Mouse (Mus musculus): ENCODE results near the gene Vcpkmt.
"Not testable (repeated sequence)": the region's sequence is repeated elsewhere in the genome, so short reads cannot be mapped to it uniquely, and the experiment has no call there.

Vcpkmt gene

DNA sequence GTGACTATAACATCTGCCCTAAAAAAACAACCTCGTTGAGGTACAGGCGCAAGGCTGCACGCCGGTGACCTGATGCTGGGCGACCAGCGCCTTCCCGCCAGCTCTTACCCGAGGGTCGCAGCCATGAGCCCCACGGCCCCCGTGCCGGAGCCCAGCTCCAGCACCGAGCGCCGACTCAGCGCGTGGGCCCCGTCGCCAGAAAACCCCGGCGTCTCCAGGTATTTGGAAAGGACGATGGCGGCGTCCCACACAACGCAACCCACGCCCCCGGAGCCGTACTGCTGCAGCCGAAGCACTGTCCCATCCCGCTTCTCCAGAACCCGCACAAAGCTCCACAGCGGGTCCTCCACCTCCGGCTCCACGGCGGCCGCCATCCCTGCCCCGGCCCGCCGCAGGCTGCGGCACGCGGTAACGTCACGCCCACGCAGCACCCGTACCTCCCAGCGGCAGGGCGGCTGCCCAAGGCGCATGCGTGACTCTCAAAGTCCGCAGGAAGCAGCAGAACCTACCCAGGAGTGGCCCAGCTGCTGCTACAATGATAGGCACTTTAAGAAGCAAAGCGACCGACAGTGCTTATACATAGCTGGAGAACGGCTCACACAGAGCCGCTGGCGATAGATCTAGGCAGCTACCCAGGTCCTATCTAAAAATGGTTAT is at the start of gene Vcpkmt:
Vcpkmt (minus strand) TSS at position 416 of the 657 bp plus-strand sequence.
- peak; percentile 84 for DNase-seq (ENCODE audit: low spot score)

DNA sequence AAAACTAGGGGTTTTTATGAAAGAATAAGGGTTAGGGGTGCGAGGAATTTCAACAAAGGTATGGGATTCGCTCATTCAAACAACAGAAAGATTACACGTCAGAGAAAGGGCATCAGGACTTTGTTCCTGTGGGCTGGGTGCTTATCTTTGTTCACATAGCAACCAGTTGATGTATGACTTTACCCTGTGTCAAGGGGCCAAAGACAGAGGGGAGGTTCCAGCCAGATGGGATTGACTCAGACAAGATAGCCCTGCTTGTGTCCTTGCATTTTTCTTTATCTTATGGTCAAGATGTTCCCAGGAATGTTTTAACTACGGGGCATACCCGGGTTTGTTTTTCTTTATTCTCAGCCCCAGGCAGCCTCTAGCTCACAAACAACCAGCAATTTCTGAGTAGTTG is 35.8 kb upstream of the Vcpkmt start:
- DNase-seq (ENCODE audit: low spot score), result peak; percentile 49

DNA sequence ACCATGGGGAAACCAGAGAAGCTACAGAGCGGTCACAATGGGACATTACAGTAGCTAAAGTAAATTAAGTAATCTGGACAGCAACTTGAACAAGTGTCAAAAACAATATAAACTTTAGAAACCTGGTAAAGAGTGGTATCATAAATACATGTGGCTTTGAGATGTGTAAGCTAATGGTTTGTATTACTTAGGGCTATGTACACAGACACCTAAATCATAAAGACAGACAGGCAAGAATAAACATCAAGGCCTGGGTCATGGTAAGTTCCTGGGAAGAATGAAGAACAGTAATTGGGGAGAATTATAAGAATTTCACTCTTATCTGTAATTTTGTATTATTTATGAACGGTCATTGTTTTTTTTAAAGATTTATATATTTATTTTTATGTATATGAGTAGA is 21.5 kb upstream of the Vcpkmt start:
- no peak for DNase-seq (ENCODE audit: low spot score)

DNA sequence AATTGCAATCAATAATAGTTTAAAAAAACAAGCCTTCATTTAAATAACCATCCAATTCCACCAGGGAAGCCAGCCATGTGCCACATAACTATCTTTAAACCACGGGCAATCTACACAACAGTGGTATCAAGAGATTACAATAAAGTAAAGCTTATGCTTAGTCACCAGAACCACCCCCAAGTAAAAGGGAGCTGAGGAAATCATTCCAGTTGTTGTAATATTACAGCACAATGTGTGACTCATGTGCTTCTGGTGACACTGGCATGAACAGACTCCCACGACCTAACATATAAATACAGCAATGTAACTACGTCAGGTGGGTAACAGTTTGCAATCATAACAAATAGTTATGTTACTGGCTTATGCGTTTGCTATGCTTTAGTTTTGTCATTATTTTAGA is 14.6 kb upstream of the Vcpkmt start:
- no peak for DNase-seq (ENCODE audit: low spot score)

DNA sequence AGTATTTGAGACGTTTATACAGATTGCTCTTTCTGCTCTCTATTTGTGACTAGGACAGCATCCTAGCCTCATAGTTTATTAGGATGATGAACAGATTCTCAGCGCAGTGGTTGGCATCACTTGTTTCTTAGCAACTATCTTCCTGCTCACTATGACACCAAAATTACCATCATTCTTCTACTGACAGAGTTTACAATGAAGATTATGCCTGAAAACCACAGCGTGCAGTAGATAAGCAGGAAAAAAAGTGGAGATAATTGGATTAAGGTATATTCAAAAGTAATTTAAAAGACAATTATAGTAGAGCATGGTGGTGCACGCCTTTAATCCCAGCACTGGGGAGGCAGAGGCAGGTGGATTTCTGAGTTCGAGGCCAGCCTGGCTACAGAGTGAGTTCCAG is 10.3 kb upstream of the Vcpkmt start:
- no peak for DNase-seq (ENCODE audit: low spot score)

DNA sequence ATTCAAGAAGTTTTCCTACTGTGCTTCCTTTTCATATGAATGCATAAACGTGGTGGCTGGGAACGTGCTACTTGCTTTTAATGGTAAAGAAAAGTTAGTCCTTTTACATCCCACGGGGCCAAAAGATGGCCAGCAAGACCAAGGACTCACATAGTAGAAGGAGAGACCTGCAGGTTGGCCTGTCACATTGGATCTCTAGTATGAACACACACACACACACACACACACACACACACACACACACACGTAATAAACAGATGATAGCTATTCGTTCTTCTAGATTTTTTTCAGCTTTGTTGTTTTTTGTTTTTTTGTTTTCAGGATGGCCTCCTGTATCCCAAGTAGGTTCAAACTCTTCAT is 422 bp upstream of the Vcpkmt start:
- DNase-seq (ENCODE audit: low spot score), result no peak

DNA sequence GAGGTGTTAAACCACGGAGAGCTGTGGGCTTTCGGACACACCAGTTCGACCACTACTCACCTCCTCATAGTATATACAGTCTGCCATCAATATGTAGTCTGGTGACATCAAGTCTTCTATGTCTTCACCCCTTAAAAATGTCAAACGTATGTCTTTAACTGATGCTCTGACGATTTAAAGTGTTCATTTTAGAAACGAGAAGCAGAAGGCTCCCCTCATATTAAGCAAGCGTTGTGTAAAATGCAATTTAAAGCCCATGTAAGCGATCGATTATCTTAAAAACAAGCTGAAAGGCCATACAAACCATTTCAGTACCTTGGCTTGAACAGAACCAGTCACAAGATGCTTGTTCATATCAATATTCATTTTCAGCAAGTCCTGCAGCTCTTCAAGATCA is 614 bp downstream of the Vcpkmt start:
- DNase-seq (ENCODE audit: low spot score), result no peak

DNA sequence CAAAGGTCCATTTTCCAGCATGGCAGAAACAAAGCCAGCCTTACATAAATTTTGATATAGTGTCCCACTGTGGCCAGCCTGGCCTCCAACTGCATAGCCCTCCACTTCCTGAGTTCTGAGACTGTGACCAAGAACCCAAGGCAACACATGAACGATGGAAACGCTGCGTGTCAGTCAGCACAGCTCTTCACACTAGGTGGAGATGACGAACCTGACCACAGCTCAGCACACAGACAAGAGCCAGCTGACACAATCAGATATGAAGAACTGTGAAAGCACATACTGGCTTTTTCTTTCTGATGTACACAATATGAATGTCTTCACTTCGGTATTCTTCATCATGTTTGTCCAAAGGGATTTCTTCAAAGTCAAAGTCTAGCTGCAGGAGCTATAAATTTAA is 3.2 kb downstream of the Vcpkmt start:
- DNase-seq (ENCODE audit: low spot score), result no peak

DNA sequence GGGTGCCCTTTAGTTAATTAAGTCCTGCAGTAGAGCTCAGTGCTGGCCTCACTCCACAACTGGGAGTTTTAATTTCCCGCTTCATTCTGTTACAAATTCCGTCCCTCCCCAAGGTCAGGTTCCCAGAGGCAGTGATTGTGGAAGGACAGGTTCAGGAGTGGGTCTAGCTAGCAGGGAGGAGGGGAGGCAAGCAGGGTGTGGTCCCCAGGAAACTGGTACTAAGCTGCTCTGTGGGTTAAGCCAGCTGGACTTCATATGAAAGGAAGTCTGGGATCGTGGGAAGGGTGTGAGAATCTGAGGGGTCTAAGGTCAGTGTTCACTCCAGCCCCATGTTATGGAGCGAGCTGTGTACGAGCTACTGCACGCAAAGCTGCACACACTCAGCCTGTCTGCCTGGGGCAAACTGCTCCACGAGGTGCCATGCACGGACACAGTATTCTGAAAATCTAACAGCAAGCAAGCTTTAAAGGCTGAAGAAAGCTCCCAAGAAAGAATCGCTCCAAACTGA is 6.7 kb downstream of the Vcpkmt start:
- no peak for DNase-seq (ENCODE audit: low spot score)

DNA sequence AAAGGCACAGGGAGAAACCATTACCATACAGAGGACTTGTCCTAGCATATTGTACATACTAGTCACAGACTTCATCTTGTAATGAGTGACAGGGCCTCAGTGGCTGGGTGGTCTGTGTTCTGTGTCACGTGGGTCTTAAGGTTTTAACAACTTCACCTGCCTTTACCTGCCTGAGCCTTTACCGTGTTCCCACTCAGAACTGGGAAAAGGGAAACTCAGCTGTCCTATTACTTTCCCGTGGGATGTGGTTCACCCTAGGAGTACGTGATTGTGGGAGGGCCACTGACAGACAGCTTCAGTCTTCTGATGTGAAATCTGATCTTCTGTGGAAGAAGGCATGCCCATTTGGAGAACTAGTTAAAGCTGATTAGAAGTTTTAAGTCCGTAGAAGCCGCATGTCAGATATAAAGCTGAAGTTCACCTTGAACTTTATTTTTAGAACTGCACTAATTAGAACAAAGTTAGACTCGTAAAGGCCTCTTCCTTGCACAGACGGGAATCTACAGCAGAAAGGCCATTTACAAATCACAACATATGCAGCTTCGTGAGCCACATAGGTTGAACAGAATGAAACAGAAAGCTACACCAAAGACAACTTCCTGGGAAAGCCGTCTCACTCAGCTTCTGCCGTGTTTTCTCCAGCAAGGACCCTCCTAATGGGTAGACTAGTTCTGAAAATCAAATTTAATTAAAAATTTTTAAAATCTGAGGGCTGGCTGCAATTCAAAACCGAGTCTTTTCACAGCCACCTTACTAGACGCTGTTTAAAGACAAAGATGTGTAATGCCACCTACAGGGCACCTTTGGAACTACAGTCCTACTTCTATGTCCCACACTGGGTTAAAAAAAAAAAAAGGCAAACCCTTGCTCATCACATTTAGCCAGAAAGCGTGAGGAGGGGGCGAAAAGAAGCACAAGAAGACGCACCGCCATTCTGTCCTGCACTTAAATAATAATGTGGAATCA is 8.6 kb downstream of the Vcpkmt start:
- no peak for DNase-seq (ENCODE audit: low spot score)

DNA sequence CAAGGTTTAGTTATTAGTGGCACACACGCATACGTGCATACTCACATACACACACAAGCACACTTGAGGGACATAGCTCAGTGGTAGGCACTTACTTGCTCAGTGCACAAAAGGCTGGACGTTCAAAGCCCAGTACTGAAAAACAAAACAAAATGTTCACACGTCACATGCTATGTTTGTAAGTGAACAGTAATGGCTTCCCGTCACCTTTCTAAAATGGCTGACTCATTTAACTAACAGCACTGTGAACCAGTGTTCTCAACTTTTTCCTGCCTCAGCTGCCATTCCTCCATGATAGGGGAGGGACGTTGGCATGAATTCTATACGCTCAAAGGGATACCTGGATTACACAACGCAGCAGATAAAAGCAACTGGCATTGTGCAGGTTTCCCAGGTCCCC is 9.6 kb downstream of the Vcpkmt start:
- no peak for DNase-seq (ENCODE audit: low spot score)

DNA sequence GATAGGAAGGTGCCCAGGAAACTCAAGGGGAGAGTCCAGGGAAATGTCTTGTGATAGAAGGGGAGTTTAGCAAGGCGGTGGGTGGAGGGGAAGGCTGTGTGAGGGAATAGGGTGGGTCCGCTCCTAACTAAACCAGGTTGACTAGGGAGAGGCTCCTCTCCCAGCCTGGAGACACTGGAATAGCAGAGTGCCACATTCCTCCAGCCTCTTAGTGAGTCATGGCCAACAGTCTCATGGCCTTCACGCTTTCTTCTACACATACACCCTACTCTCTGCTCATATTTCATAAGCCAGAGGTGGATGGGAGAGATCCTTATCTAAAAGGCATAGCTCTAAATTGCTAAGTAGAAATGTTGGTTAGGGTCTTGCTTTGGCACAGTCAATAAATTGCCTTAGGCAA is 12.9 kb downstream of the Vcpkmt start:
- no peak for DNase-seq (ENCODE audit: low spot score)

DNA sequence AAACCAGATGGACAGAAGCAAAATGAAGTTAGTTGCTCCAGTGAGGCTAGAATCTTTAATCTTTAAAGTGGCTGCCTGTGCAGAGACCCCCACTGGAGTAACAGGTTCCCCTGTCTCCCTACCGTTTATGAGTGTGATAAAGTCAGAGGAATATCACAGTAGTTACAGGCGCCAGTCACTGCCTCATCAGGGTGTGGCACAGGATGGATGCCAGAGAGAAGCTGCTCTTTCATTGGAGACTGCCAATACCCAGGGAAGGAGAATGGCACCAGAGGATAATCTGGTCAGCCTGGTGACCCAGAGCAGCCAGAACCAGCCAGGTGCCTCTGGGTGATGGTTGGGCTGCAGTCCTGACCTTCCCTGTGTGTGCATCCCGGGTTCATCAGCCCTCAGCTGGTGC is 14.6 kb downstream of the Vcpkmt start:
- DNase-seq (ENCODE audit: low spot score), result no peak

DNA sequence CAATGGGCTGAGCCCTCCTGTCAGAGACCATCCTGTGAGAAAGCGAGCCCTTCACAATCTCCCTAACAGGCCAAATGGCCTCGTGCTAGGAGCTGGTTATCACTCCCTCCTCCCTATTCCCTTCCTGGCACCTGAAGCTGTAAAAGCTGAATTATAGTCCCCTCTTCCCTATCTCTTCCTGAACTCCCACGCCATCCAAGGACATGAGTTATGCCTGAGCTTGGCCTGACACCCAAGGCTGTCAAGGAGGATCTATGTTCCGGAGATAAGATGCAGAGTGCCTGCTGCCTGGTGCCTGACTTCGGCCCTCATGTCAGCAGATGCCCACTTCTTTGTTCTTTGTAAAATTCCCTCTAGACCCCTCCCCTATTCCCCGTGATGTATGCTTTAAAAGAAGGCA is 21.8 kb downstream of the Vcpkmt start:
- DNase-seq (ENCODE audit: low spot score), result not testable (repeated sequence)

DNA sequence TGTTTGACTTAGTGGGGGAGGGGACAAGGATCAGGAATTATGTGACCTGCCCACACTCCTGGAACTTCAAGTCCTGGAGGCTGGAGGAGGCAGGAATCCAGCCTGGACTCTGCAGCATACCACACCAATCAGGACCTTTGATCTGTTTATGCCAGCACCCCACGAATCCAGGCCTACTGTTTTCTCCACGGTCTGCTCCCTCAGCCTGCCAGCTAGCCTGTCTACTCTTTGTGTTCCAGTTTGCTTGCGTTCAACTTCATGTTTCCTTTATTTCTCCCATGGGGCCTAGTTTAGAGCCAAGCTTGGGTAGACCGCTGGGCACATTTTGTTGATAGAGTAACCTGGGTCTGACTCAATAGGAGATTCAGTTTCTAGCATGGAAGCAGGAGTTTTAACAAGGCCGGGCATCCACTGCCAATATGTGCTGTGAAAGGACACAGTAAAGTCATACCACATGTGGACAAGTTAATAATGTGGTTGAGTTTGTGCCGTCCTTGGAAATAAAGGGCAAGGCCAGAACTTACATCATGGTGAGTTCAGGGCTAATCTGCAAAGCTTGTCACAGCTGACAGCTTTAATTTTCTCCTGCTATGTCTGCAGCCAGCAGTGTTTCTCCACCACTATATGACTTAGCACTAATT is 26.5 kb downstream of the Vcpkmt start:
- no peak for DNase-seq (ENCODE audit: low spot score)

DNA sequence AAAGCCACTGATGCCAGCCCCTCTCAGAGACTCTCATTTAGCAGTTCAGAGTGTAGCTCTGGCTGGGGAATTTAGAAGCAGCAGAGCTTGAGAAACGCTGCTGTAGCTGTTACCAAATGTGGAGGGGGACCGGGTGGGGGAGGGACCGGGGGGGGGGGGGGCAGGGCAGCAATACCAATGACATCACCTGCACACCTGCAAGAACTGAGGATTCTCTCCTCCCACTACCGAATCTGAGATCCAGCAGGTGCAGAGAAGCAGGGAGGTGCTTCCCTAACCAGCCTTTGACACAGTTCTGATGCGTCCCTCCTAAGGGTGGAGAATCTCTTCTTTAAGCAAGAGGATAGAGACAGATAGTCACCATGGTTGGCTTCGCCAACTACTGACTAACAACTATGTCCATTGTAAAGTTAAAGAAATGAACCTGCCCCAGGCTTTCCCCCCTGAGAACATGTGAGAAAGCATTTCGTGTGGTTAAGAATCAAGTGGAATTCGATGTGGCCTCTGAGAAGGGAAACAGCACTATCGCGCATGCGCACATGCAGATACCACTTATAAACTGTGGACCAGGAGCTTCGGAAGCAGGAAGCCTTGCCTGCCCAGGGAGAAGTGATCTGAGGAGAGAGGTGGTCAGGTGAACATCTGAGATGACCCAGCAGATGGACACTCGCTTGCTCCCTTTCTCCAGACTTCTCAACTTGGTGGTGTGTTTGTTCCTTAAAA is 37.2 kb downstream of the Vcpkmt start:
- no peak for DNase-seq (ENCODE audit: low spot score)

DNA sequence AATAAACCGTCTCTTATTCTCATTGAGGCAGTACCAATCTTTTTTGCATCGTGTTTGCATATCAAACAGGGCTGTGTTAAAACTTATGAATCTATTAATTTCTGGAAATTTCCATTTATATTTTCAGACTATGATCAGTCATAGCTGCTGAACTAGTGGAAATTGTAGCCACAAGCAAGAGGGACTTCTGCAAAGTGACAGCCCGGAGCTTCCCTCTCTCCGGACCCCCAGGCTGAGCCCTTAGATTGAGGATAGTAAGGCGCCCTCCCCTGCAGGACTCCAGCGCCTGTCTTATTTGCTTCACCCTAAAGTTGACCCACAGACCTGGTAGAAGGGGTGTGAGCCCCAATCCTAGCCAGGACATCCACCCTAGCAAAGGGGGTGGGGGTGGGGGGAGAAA is 37.8 kb downstream of the Vcpkmt start:
- no peak for DNase-seq (ENCODE audit: low spot score)

DNA sequence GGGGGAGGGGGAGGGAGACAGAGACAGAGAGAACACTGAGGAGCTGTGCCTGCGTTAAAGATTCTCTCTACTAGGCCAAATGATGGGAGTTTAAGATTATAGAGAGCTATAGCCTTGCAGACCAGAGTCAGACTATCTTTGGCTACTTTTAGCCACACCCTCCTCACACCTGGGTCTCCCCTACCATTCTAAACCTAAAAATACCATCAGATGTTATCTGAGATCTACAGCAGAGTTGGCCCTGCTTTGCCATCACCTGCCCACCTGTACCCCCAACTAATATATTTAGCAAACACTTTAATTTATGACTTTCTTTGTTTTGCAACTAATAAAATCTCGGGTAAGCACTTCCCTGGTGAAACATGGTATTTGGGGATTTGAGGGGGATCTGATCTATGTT is 38.3 kb downstream of the Vcpkmt start:
- no peak for DNase-seq (ENCODE audit: low spot score)

DNA sequence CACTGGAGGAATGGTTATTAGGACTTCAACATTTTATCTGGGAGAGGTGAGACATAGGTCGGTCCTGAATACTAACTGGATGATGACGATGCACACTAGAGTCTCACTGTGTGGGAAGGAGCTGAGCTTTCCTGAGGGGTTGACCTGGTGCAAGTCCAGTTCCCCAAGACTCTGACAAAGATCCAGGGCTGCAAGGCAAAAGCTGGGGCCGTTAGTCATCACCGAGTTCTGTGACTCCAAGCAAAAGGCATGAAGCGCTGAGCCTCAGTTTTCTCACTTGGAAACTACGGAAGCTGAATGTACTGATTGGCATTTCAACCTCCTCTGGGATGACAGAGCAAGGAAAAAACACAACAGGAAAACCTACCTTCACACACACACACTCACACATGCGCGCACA is 40.5 kb downstream of the Vcpkmt start:
- DNase-seq (ENCODE audit: low spot score), result no peak

DNA sequence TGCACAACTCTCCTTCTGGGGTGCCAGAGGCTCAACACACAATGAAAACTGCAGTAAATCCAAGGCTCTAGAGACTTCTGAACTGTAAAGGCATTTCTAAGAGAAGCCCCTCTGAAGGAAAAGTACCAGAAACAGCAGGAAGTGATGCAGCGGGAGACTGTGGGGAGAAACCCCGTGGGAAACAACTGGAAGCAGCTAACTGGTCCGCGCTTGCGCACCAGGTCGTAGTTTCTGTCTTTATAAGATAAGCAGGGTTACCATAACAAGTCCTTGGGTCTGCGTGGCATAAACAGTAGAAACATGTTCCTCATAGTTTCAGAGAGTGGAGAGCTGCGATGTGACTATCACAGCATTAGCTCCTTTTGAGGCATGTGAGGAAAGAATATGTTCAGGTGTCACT is 41.2 kb downstream of the Vcpkmt start:
- no peak for DNase-seq (ENCODE audit: low spot score)

DNA sequence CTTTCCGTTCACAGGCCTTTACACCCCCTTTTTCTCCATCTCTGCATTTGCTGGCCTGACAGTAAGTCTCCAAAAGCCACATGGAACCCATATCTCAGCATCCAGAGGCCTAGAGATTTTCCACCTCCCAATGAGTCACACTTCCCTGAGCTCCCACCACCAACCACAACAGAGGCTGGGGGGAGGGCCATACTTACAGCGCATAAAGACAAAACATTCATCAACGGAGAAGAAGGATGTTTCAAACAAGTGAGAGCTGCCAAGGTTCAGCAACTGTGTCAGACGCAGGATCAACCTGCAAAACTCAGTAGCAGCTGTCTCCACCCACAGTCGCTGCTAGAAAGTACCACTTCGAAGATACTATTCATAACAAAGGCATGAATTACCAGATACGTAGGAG is 43.5 kb downstream of the Vcpkmt start:
- no peak for DNase-seq (ENCODE audit: low spot score)

DNA sequence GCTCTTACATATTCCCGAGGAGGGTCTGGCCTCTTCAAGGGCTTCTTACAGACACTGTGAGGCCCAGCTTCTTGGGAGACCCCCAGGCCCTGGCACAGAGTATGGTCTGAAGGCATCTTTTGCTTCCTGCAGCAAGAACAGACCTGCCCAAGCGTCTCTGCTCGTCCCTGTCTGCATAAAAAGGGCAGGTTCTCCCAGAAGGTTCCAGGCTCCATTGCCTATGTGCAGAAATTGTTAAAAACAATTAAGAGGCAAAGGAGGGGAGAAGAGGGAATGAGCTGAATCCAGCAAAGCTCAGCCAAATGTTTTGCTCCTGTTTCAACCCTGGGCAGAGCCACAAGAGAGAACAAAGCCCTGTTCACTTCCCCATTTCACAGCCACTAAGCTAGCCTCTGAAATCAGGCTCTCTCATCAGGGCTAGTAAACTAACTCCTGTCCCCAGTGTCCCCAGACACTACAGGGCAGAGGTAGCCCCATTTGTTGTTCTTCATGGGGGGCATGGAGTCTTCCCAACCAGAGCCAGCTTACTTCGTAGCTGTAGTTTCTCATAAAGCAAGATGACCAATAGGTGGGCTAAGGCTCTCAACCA is 44.4 kb downstream of the Vcpkmt start:
- no peak for DNase-seq (ENCODE audit: low spot score)

Measured in ovary, adult 18-20 months (tissue).